Mouse (Mus musculus) layer of hippocampus, adult 8-10 months (tissue): Measurements from ENCODE around the gene Fam71b. TPM values are rescaled to one million over a fixed set of nuclear protein-coding genes. Genes with fewer than 3 reads are reported as not detected.

Experiments used
- DNase-seq, 2 experiments: peaks; one replicate each; pipeline ENCODE4 v3.0.0; 2022; ENCODE audit warnings: low spot score in 2 of 2
- total RNA-seq, 4 experiments: library from RNA; stranded (reverse); gene quantifications; 2 replicates each; pipeline ENCODE4 v1.2.4; 2022

The Fam71b gene
- total RNA-seq, 4 experiments from 2014 or later = not detected

GRCm38 (mm10) chr11:46430123-46430522 is 33.8 kb downstream of the Fam71b start:
- no peak for DNase-seq

GRCm38 (mm10) chr11:46431129-46431528 is 34.8 kb downstream of the Fam71b start:
- DNase-seq = peak; percentile 83 to 88

- DNase-seq = no peak
Observed at GRCm38 (mm10) chr11:46435363-46435762, 39.0 kb downstream of the Fam71b start.

- peak; percentile 95 to 96 for DNase-seq
Observed at GRCm38 (mm10) chr11:46436760-46437458, 40.5 kb downstream of the Fam71b start, which contains the start of gene Med7. Gene Med7 (plus strand): TSS chr11:46436925.

- no peak for DNase-seq
Observed at GRCm38 (mm10) chr11:46437459-46438000, 41.2 kb downstream of the Fam71b start.

- DNase-seq = no peak
Observed at GRCm38 (mm10) chr11:46439005-46439543, 42.7 kb downstream of the Fam71b start.

GRCm38 (mm10) chr11:46441774-46442173 is 45.4 kb downstream of the Fam71b start:
- no peak for DNase-seq

GRCm38 (mm10) chr11:46443152-46443551 is 46.8 kb downstream of the Fam71b start:
- no peak for DNase-seq

- no peak for DNase-seq
Observed at GRCm38 (mm10) chr11:46443979-46444378, 47.6 kb downstream of the Fam71b start.

- no peak for DNase-seq
Observed at GRCm38 (mm10) chr11:46446150-46446549, 49.8 kb downstream of the Fam71b start.

- DNase-seq = no peak
Observed at GRCm38 (mm10) chr11:46447644-46448484, 51.5 kb downstream of the Fam71b start.

GRCm38 (mm10) chr11:46449461-46450080 is 53.2 kb downstream of the Fam71b start:
- no peak for DNase-seq

- no peak for DNase-seq
Observed at GRCm38 (mm10) chr11:46454453-46455045, 58.2 kb downstream of the Fam71b start, which contains the start of gene Havcr2. Gene Havcr2 (plus strand): TSS chr11:46454935.

Other genes starting within 250 kb of the Fam71b start
- 1 to 10 TPM; 2.1 to 2.6 (median 2.2) TPM for gene Nipal4, start 230.1 kb upstream of the Fam71b start, total RNA-seq
- 1 to 10 TPM in 3 of 4 experiments, under 1 TPM in 1; 0.73 to 1.3 (median 1.2) TPM for gene Fndc9, start 161.0 kb upstream of the Fam71b start, total RNA-seq
- 100 to 1,000 TPM; 481 to 545 (median 513) TPM for gene Cyfip2, start 83.7 kb upstream of the Fam71b start, total RNA-seq
- under 1 TPM; 0.17 to 0.82 (median 0.57) TPM for gene Itk, start 7.0 kb upstream of the Fam71b start, total RNA-seq
- 10 to 100 TPM; 25.9 to 38.5 (median 35.6) TPM for gene Med7, start 40.4 kb downstream of the Fam71b start, total RNA-seq
- 10 to 100 TPM in 2 of 4 experiments, 1 to 10 TPM in 2; 2.3 to 17.9 (median 9.6) TPM for gene Havcr2, start 58.4 kb downstream of the Fam71b start, total RNA-seq
- gene Gm12169, start 127.7 kb downstream of the Fam71b start, total RNA-seq = not detected
- gene BC053393, start 175.0 kb downstream of the Fam71b start, total RNA-seq = under 1 TPM in 1 of 4 experiments, not detected in 3; 0.22 TPM
- gene Dppa1, start 232.7 kb downstream of the Fam71b start, total RNA-seq = not detected